Mouse (Mus musculus) C2C12 (cell line): ENCODE results near the gene Cd300a. TPM values are rescaled to one million over a fixed set of nuclear protein-coding genes. Genes with fewer than 3 reads are reported as not detected.

Experiments used
- H3K27me3 ChIP-seq: one replicate; pipeline ENCODE4 v1.6.1; 2011; ENCODE audit not compliant: control insufficient read depth, insufficient read depth, insufficient read length
- H3K36me3 ChIP-seq: one replicate; pipeline ENCODE4 v1.6.1; 2011; ENCODE audit not compliant: control insufficient read depth, insufficient read depth
- H3K4me3 ChIP-seq: one replicate; pipeline ENCODE4 v1.5.1; 2011; ENCODE audit warnings: mild to moderate bottlenecking, control low read depth; ENCODE audit not compliant: poor library complexity, insufficient read depth, severe bottlenecking
- H3K79me2 ChIP-seq: one replicate; pipeline ENCODE4 v1.6.1; 2011; ENCODE audit not compliant: control insufficient read depth, insufficient read depth
- H3K79me3 ChIP-seq: one replicate; pipeline ENCODE4 v1.6.1; 2011; ENCODE audit warnings: low read depth, control low read depth
- H3ac ChIP-seq: one replicate; pipeline ENCODE3; 2011; ENCODE audit warnings: low read depth; ENCODE audit not compliant: control insufficient read depth, insufficient read length
- CEBPB ChIP-seq: IDR thresholded peaks from one replicate; pipeline ENCODE4 v1.6.1; 2011; ENCODE audit warnings: low read depth, mild to moderate bottlenecking, control low read depth, moderate library complexity
- CTCF ChIP-seq: IDR thresholded peaks from one replicate; pipeline ENCODE4 v1.5.1; 2011; ENCODE audit not compliant: control insufficient read depth, insufficient read depth, insufficient read length
- FOSL1 ChIP-seq: IDR thresholded peaks from one replicate; pipeline ENCODE4 v1.8.0; 2011; ENCODE audit warnings: mild to moderate bottlenecking, low read length; ENCODE audit not compliant: poor library complexity, insufficient read depth, severe bottlenecking
- MAX ChIP-seq: IDR thresholded peaks from one replicate; pipeline ENCODE4 v1.6.1; 2011; ENCODE audit warnings: mild to moderate bottlenecking, control low read depth
- MYOD1 ChIP-seq: IDR thresholded peaks from one replicate; pipeline ENCODE4 v1.6.1; 2011; ENCODE audit warnings: low read depth; ENCODE audit not compliant: control insufficient read depth, insufficient read length
- MYOG ChIP-seq: IDR thresholded peaks from one replicate; pipeline ENCODE4 v1.6.1; 2011; ENCODE audit not compliant: control insufficient read depth, insufficient read length; ENCODE audit errors: extremely low read depth
- USF1 ChIP-seq: IDR thresholded peaks from one replicate; pipeline ENCODE4 v1.6.1; 2011; ENCODE audit warnings: low read depth, mild to moderate bottlenecking, control low read depth, moderate library complexity
- polyA plus RNA-seq: library from polyadenylated mRNA; unstranded; fragments of >200 nt; fragmentation: generic; extraction: Trizol; gene quantifications from one replicate; pipeline ENCODE4 v1.2.1, GENCODE M21; 2012; ENCODE audit warnings: missing spikeins

Cd300a gene
- polyA plus RNA-seq, 1 experiment, result 0.02 TPM

DNA sequence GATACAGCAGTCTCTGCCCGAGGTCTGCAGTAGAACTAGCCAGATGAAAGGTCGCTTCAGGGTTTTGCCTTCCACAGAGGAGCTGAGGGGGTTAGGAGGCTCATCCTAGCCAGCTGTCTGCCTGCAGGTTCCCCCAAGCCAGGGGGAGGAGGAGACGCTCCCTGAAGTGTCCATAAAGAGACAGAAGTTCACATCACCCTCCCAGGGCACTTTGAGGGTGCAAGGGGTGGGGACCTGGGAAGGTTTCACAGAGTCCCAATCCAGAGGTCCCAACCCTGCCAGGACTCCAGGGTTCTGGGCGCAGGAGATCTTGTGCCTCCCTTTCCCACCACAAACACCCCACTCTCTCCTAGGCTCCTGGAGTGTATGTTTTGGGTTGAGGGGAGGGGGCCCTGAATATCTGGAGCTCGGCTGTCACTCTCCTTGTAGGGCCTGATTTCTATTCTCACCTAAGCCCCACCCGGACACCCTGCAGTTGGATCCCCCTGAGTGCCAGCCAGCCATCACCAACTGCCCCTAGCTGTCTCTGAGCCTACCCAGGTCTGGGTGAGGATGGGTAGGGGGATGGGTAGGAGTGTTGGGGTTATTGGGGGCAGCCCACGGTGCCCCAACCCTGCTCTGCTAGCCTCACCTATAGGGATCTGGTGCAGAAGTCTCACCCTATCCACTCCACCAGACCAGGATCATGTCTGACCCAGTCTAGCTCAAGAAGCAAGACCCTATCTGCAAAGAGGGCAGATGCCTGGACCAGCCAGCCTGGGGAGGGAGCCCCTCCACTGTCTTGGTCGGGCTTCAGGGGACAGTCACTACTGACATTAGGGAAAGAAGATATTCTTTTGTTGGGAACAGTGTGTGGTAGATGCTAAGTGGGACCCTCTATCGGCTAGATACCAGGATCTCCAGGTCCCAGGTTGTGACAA is 15.4 kb upstream of the Cd300a start:
- no peaks in the 10 kb centered on the region for H3K79me2 ChIP-seq
- H3ac ChIP-seq, result no peak overlapping the region
- TF ChIP-seq USF1 (no peak), FOSL1 (no peak), CEBPB (no peak), MYOD1 (no peak), CTCF (no peak), MAX (no peak)

DNA sequence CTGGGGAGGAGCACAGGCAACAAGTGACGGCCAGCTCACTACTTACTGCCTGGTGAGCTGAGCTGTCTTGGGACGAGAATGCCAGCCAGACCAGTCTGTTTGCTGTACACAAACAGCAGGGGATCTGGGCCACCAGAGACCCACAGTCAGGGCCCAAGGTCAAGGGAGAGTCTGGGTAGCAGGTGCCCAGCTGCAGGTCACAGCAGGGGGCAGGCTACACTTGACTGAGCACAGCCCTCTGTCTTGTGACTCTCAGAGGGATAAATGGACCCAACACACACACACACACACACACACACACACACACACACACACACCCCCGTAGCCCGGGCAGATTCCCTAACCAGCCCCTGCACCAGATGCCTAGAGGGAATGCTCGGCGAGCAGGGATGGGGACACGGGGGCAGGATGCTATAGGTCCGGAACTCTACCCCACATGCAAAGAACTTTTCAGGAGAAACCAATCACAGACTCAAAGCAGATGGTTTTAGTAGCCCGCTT is 14.5 kb upstream of the Cd300a start:
- Histone ChIP-seq H3K27me3 (no peaks in the 10 kb centered on the region), H3K36me3 (no peaks in the 10 kb centered on the region), H3ac (no peak overlapping the region), H3K4me3 (no peak overlapping the region), H3K79me2 (no peaks in the 10 kb centered on the region), H3K79me3 (no peaks in the 10 kb centered on the region)
- TF ChIP-seq CEBPB (no peak), MAX (no peak), MYOD1 (no peak), USF1 (no peak)

More for the DNA sequence above, 15.4 kb upstream of the Cd300a start:
- Histone ChIP-seq H3K4me3 (no peak overlapping the region), H3K36me3 (no peaks in the 10 kb centered on the region), H3K79me3 (no peaks in the 10 kb centered on the region), H3K27me3 (no peaks in the 10 kb centered on the region)

DNA sequence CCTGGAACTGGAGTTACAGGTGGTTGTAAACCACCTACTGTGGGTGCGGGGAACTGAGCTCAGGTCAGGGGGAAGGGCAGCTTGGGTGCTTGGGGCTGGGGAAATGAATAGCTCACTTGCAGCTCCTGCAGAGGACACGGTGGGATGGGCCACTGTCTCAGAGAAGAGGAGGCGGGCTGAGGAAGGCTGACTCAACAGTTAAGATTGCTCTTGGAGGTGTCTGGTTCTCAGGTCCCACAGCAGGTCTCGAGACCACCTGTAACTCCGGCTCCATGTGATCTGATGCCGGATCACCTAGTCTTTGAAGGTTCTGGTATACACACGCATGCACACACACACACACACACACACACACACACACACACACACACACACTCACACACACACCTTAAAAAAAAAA is 13.7 kb upstream of the Cd300a start:
- TF ChIP-seq MYOD1, result no peak
- no peak for TF ChIP-seq MYOG
- TF ChIP-seq USF1, result no peak
- no peak for TF ChIP-seq CTCF
- TF ChIP-seq CEBPB, result no peak
- TF ChIP-seq MAX, result no peak
- TF ChIP-seq FOSL1, result no peak
- Histone ChIP-seq H3K36me3 (no peaks in the 10 kb centered on the region), H3K4me3 (no peak overlapping the region), H3ac (no peak overlapping the region), H3K79me2 (no peaks in the 10 kb centered on the region), H3K79me3 (no peaks in the 10 kb centered on the region), H3K27me3 (no peaks in the 10 kb centered on the region)

DNA sequence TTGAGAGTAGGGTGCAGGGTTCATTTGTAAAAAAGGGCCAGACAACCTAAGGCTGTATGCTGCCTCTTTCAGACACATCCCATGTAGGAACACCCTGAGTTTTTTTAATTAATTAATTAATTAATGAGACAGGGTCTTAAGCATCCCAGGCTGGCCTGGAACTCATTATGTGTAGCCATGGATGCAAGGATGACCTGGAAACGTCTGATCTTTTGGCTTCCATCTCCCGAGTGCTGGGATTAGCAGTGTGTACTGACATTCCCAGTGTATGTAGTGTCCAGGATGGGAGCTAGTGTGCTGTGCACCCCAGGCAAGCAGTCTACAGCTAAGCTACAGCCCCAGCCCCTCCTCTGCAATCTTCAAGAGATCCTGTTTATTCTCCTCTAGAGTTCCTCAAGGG is 13.2 kb upstream of the Cd300a start:
- Histone ChIP-seq H3K36me3 (no peaks in the 10 kb centered on the region), H3K79me2 (no peaks in the 10 kb centered on the region), H3K4me3 (no peak overlapping the region), H3K79me3 (no peaks in the 10 kb centered on the region), H3K27me3 (no peaks in the 10 kb centered on the region), H3ac (no peak overlapping the region)
- TF ChIP-seq CEBPB, result no peak
- TF ChIP-seq USF1, result no peak
- no peak for TF ChIP-seq MYOD1
- TF ChIP-seq MAX, result no peak
- TF ChIP-seq FOSL1, result no peak
- no peak for TF ChIP-seq CTCF
- TF ChIP-seq MYOG, result no peak

DNA sequence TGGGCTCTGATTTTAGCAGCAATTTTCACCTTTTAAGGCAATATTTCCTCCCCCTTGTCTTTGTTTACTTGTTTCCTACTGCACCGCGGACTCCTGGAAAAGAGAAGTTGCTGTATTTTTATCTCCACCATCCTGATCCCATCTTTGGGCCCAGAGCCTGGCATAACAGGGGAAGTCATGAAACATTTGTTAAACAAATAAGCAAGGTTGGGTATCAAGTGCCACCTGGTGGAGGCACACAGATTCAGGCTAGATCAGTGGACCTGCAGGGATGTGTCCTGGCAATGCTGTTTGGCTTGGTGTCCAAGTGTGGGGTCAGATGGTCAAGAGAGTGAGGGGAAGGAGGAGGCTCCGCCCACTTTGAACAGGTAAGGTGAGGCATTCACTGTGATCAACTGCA is 12.7 kb upstream of the Cd300a start:
- Histone ChIP-seq H3K79me3 (no peaks in the 10 kb centered on the region), H3K79me2 (no peaks in the 10 kb centered on the region), H3K27me3 (no peaks in the 10 kb centered on the region), H3K4me3 (no peak overlapping the region), H3ac (peak overlapping the region; percentile 18), H3K36me3 (no peaks in the 10 kb centered on the region)
- no peak for TF ChIP-seq USF1
- TF ChIP-seq CTCF, result peak; percentile 26
- no peak for TF ChIP-seq CEBPB
- no peak for TF ChIP-seq MYOD1
- no peak for TF ChIP-seq MAX
- no peak for TF ChIP-seq FOSL1
- TF ChIP-seq MYOG, result no peak
